Mouse (Mus musculus): ENCODE measurements around the gene Pcyt1b.

- TF ChIP-seq CTCF (IDR thresholded peaks at IDR 0.05; ENCODE audit: extremely low read depth, insufficient read depth, low read length) (no peak), POLR2A (IDR thresholded peaks at IDR 0.05; ENCODE audit: extremely low read depth, insufficient read depth, low read length) (no peak)
Observed at GRCm38 (mm10) chrX:93749165-93749564, 94.5 kb downstream of the Pcyt1b start.

All from cortical plate, adult 2 months (tissue).